Mouse (Mus musculus): ENCODE measurements at regions not wholly inside any gene's neighbourhood (a gene's known extent, or its start where the extent isn't known, plus 50 kb on each side); places are given as distances from the start of the nearest gene placed in this dataset.

DNA sequence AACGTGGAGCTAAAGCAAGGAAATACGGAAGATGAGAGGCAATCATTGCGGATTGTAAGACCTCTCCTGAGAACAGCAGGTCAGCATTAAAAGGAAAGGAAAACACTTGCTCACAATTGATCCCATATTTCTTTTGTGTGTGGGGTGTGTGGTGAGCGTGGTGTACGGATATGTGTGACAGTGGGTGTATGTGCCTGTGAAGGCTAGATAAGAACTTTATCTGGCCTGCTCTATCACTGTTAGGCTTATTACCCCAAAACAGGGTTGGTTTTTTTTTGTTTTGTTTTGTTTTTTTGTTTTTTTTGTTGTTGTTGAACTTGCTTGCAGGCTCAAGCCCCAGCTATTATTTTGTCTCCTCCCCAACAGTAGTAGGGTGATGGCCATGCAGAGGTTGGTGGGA is 102.5 kb downstream of the Uchl5 start:
- DNase-seq: no peak

DNA sequence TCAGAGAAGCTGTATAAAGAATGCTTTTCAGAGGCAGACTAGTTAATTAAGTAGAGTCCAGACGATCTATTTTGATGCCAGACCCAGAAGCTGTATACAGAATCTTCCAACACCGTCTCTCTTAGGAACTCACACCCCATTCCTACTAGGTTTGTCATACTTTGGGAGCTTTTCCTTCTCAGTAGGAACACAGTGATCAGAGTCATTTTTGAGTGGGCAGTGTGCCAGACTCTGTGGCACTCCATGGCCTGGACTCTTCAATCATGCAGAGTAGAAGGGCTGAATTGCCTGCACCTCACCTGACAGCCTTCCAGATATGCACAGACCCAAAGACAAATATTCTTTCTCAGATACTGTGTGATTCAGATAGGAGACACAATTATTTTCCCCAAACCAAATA is 101.2 kb downstream of the Uchl5 start:
- peak; percentile 73 for DNase-seq

DNA sequence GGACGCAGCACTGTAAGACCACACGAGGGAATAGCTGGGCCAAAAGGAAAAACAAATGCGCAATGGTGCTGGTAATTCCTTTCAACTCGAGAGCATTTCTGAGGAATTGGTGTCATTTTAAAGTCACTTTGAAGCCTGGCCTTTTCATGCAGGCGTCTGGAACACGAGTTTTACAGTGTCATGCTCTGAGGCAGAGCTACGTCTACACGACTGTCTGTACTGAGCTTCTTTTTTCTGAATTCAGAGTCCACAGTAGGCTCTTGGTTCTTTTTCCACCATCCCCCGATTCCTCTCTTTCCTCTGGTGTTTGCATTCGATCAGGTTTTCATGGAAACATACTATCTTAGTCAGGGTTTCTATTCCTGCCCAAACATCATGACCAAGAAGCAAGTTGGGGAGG is 83.2 kb downstream of the Uchl5 start:
- DNase-seq: no peak

DNA sequence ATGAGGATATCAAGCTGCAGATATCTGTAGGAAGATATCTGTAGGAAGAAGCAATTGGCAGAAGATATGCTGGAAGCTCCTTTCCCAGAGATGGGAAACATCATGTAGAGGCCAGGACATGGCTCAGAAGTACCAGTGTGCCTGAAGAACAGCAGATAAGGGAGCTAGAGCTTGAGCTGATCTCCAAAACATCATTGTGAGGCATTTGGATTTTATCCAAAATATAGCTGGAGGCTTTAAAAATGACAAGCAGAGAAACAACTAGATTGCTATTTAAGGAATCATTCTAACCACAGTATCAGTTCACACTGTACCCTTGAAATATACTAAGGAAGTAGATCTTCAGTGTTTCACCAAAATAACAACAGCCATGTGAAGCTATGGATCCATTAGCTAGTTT is 81.5 kb downstream of the Uchl5 start:
- no peak for DNase-seq

Measured in adrenal gland, postnatal 10 days (tissue).